Mouse (Mus musculus) neural tube, embryonic 14.5 days (tissue): Measurements from ENCODE around the gene Cux2. TPM values are rescaled to one million over a fixed set of nuclear protein-coding genes. Genes with fewer than 3 reads are reported as not detected.

Source experiments
- microRNA-seq: library from miRNA; unstranded; fragments of <30 nt; microRNA quantifications from one replicate; pipeline ENCODE4, GENCODE M21; 2016
- polyA plus RNA-seq: library from polyadenylated mRNA; unstranded; fragments of >200 nt; fragmentation: Nextera tagmentation; extraction: Ambion mirVana; gene quantifications from 2 replicates; pipeline ENCODE4 v1.2.1, GENCODE M21; 2014

Gene Cux2
- polyA plus RNA-seq, 1 experiment from 2014 or later: 31.3 TPM

Small RNA genes within 50 kb of the gene (microRNA-seq; reads per million reads assigned to microRNA genes)
- gene Mir7031: not detected

Other genes with a start within 250 kb of the Cux2 start
- 6.4 and 8.5 TPM in 2 replicates for gene Sh2b3, start 212.5 kb downstream of the Cux2 start, polyA plus RNA-seq
- gene Pheta1, start 201.1 kb downstream of the Cux2 start, polyA plus RNA-seq: 22.6 and 27.4 TPM in 2 replicates
- 0.86 TPM in 1 of 2 replicates, not detected in the other for gene Myl2, start 50.8 kb upstream of the Cux2 start, polyA plus RNA-seq
- gene Ccdc63, start 90.7 kb upstream of the Cux2 start, polyA plus RNA-seq: 0.13 TPM in 1 of 2 replicates, not detected in the other
- 198 and 202 TPM in 2 replicates for gene Ppp1cc, start 108.2 kb upstream of the Cux2 start, polyA plus RNA-seq
- gene Hvcn1, start 156.7 kb upstream of the Cux2 start, polyA plus RNA-seq: 0.72 and 0.84 TPM in 2 replicates
- 5.5 and 7.1 TPM in 2 replicates for gene Tctn1, start 214.4 kb upstream of the Cux2 start, polyA plus RNA-seq
- gene Pptc7, start 234.3 kb upstream of the Cux2 start, polyA plus RNA-seq: 9.2 and 9.9 TPM in 2 replicates